Mouse (Mus musculus): Measurements from ENCODE around the gene Fezf2. TPM values are rescaled to one million over a fixed set of nuclear protein-coding genes. Genes with fewer than 3 reads are reported as not detected.

Fezf2 gene
- not detected for polyA plus RNA-seq (2017; shearing (Covaris generic))

GRCm38 (mm10) chr14:12348089-12348488, at the start of gene Fezf2:
TSS of gene Fezf2 (minus strand) at chr14:12348189.

Other genes starting within 250 kb of the Fezf2 start
- not detected for gene Gm49355, start 64.2 kb downstream of the Fezf2 start, polyA plus RNA-seq (2017; shearing (Covaris generic))
- 30.0 TPM for gene 3830406C13Rik, start 64.0 kb downstream of the Fezf2 start, polyA plus RNA-seq (2017; shearing (Covaris generic))

Data from naive thymus-derived CD4-positive, alpha-beta T cell, adult 5 months (primary cell).